Mouse (Mus musculus): ENCODE measurements around the gene Zfp362.

Gene Zfp362

GRCm38 (mm10) chr4:128806043-128806826 lies at the start of gene Zfp362:
Gene Zfp362, minus strand, starts transcription at chr4:128806045.
- DNase-seq, result peak; percentile 68 to 71

- DNase-seq, result peak; percentile 68 to 71
These were observed 49.8 kb upstream of the Zfp362 start for GRCm38 (mm10) chr4:128855613-128856040.

GRCm38 (mm10) chr4:128853117-128853516 lies 47.3 kb upstream of the Zfp362 start:
- DNase-seq, result no peak

GRCm38 (mm10) chr4:128852266-128852887 lies 46.5 kb upstream of the Zfp362 start:
- no peak for DNase-seq

GRCm38 (mm10) chr4:128849686-128850085 lies 43.8 kb upstream of the Zfp362 start:
- DNase-seq, result no peak

GRCm38 (mm10) chr4:128848961-128849360 lies 43.1 kb upstream of the Zfp362 start:
- no peak for DNase-seq

GRCm38 (mm10) chr4:128845367-128845973 lies 39.6 kb upstream of the Zfp362 start:
- DNase-seq, result peak in 1 of 2 experiments; percentile 27

- no peak for DNase-seq
These were observed 38.7 kb upstream of the Zfp362 start for GRCm38 (mm10) chr4:128844566-128844965.

- DNase-seq, result peak in 1 of 2 experiments; percentile 29
These were observed 35.4 kb upstream of the Zfp362 start for GRCm38 (mm10) chr4:128841259-128841658.

- peak; percentile 34 to 44 for DNase-seq
These were observed 34.2 kb upstream of the Zfp362 start for GRCm38 (mm10) chr4:128839811-128840738.

GRCm38 (mm10) chr4:128838202-128838601 lies 32.4 kb upstream of the Zfp362 start:
- DNase-seq, result no peak

GRCm38 (mm10) chr4:128824131-128824530 lies 18.3 kb upstream of the Zfp362 start:
- DNase-seq, result no peak

GRCm38 (mm10) chr4:128820568-128820967 lies 14.7 kb upstream of the Zfp362 start:
- DNase-seq, result no peak

- no peak for DNase-seq
These were observed 11.2 kb upstream of the Zfp362 start for GRCm38 (mm10) chr4:128817011-128817410.

GRCm38 (mm10) chr4:128811382-128812056 lies 5.7 kb upstream of the Zfp362 start:
- peak; percentile 85 to 86 for DNase-seq

GRCm38 (mm10) chr4:128806827-128807179 lies 958 bp upstream of the Zfp362 start:
- DNase-seq, result peak; percentile 78 to 82

- DNase-seq, result peak; percentile 61 to 65
These were observed 449 bp downstream of the Zfp362 start for GRCm38 (mm10) chr4:128805150-128806042.

GRCm38 (mm10) chr4:128804426-128805149 lies 1.3 kb downstream of the Zfp362 start:
- DNase-seq, result peak in 1 of 2 experiments; percentile 41

- no peak for DNase-seq
These were observed 2.3 kb downstream of the Zfp362 start for GRCm38 (mm10) chr4:128803569-128803968.

All from cerebellum, postnatal 10 days (tissue).